Mouse (Mus musculus): ENCODE results near the gene Gps2. TPM values are rescaled to one million over a fixed set of nuclear protein-coding genes. Genes with fewer than 3 reads are reported as not detected.

The Gps2 gene
- polyA plus RNA-seq, 1 experiment from 2014 or later, result 55.2 TPM

DNA sequence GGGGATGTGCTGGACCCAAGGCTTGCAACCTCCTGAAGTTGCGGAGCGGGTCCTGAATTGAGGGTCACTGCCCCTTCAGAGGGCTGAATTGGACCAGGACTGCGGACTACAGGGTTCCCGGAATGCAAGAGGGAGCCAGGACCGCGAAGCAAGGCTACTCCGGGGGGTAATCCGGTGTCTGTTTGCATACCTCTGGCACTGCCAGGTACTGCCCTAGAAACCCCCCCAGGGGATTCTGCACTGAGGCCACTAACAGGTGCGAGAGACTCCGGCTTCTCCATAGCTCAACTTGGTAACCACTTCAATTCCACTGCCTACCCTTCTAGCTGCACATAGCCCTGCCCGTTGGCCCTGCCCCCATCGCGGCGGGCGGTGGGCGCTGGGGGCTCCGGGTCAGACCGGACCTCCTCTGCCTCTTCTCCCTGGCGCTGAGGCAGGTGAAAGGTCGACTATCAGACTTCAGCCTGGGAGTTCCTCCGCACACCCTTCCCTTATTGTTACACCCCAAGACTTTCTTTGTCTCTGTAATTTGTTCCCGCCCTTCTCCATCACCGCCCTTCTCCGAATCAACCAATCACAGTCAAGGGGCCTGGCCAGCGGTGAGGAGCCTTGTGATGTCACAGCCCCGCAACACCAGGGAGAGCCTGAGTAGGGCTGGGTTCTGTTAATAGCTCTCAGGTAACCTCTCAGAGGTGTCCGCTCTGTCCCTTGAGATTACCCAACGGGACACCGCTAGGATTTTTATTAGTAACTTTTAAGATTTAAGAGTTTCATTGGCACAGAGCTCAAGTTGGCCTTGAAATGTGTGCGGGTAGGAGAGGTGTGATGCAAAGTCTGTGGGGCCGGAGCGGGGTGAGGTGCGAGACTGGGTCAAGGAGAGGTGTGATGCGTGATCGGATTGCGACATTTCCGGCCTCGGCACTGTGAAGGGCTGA, 12.9 kb upstream of the Gps2 start, which contains the start of the genes 2810408A11Rik and Neurl4:
Gene 2810408A11Rik, minus strand, starts transcription at position 517 of the 935 bp plus-strand sequence.
Gene Neurl4, plus strand, starts transcription at position 602 of the 935 bp plus-strand sequence.
- peak within 1 kb of the TSS; percentile 92 for H3K4me3 ChIP-seq (ENCODE audit: low read length)
- H3K4me2 ChIP-seq (ENCODE audit: low read length), result peak within 1 kb of the TSS; percentile 88
- peak within 1 kb of the TSS; percentile 97 for H3K27ac ChIP-seq (ENCODE audit: low read depth, low read length)
- peaks cover 17% of the 10 kb centered on the region for H3K4me1 ChIP-seq (ENCODE audit: control insufficient read depth, insufficient read depth, low read depth, low read length)
- WGBS, result 0% methylated on average over 38 of the region's 38 CpGs
- no peaks in the 10 kb centered on the region for H3K9me3 ChIP-seq (ENCODE audit: control insufficient read depth, low read length)
- H3K36me3 ChIP-seq (ENCODE audit: control insufficient read depth, insufficient read depth, low read length), result peaks cover 10% of the 10 kb centered on the region
- H3K9ac ChIP-seq (ENCODE audit: low read depth, low read length), result peak within 1 kb of the TSS; percentile 94
- ATAC-seq, result peak; percentile 95
- H3K27me3 ChIP-seq (replicated peaks; ENCODE audit: control insufficient read depth, insufficient read depth, low read length), result no peaks in the 10 kb centered on the region

DNA sequence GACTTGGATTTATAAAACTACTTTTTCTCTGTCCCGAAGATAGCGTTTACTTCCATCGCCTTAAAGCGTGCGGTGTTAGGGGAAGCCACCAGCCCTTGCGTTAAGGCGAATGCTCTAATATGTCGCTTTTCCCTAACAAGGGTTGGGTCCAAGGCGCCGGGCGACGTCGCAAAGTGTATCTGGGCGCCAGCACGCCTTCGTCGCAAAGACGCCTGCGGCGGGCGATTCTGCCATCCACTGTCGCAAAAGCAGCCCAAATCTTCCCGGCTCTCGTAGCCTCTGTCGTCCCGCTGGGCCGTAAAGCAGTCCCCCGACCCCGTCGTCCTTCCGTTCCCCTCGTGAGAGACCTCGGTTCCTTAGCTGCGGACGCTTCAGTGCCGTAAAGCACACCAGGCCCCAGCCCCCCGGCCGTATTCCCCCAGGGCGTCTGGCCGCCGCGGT, 12.3 kb upstream of the Gps2 start:
- Histone ChIP-seq H3K9me3 (ENCODE audit: control insufficient read depth, low read length) (no peaks in the 10 kb centered on the region), H3K4me2 (ENCODE audit: low read length) (peak overlapping the region; percentile 88), H3K36me3 (ENCODE audit: control insufficient read depth, insufficient read depth, low read length) (peaks cover 17% of the 10 kb centered on the region), H3K27ac (ENCODE audit: low read depth, low read length) (peak overlapping the region; percentile 97), H3K27me3 (replicated peaks; ENCODE audit: control insufficient read depth, insufficient read depth, low read length) (no peaks in the 10 kb centered on the region), H3K9ac (ENCODE audit: low read depth, low read length) (peak overlapping the region; percentile 94), H3K4me1 (ENCODE audit: control insufficient read depth, insufficient read depth, low read depth, low read length) (peaks cover 17% of the 10 kb centered on the region), H3K4me3 (ENCODE audit: low read length) (peak overlapping the region; percentile 92)
- under 1% methylated on average over 42 of the region's 42 CpGs for WGBS
- ATAC-seq, result peak; percentile 79

DNA sequence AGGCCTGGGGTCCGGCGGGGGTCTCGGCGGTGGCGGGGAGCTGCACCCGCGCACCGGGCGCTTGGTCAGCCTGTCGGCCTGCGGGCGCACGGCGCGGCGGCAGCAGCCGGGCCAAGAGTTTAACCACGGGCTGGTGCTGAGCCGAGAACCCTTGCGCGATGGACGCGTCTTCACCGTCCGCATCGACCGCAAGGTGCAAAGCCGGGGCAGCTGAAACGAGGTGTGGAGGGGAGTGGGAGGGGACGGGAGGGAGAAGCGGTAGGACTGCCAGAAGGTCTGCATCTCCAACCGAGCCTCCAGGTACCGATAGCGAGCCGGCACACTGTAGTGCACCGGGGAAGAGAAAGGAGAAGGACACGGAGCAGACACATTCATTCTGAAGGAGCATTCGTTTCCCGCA, 11.7 kb upstream of the Gps2 start:
- H3K4me1 ChIP-seq (ENCODE audit: control insufficient read depth, insufficient read depth, low read depth, low read length), result peaks cover 17% of the 10 kb centered on the region
- peak overlapping the region; percentile 97 for H3K27ac ChIP-seq (ENCODE audit: low read depth, low read length)
- ATAC-seq, result no peak
- WGBS, result under 1% methylated on average over 32 of the region's 39 CpGs
- peaks cover 21% of the 10 kb centered on the region for H3K36me3 ChIP-seq (ENCODE audit: control insufficient read depth, insufficient read depth, low read length)
- no peaks in the 10 kb centered on the region for H3K9me3 ChIP-seq (ENCODE audit: control insufficient read depth, low read length)
- no peaks in the 10 kb centered on the region for H3K27me3 ChIP-seq (replicated peaks; ENCODE audit: control insufficient read depth, insufficient read depth, low read length)
- peak overlapping the region; percentile 92 for H3K4me3 ChIP-seq (ENCODE audit: low read length)
- peak overlapping the region; percentile 88 for H3K4me2 ChIP-seq (ENCODE audit: low read length)
- H3K9ac ChIP-seq (ENCODE audit: low read depth, low read length), result peak overlapping the region; percentile 94

DNA sequence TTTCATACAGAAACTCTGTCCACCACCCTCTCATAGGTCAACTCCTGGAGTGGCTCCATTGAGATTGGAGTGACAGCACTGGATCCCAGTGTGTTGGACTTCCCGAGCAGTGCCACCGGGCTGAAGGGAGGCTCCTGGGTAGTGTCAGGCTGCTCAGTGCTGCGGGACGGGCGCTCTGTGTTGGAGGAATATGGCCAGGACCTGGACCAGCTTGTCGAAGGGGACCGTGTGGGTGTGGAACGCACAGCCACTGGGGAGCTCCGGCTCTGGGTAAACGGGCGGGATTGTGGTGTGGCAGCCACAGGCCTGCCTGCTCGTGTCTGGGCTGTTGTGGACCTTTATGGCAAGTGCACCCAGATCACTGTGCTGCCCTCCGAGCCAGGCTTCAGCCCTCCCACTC, 10.7 kb upstream of the Gps2 start:
- Histone ChIP-seq H3K36me3 (ENCODE audit: control insufficient read depth, insufficient read depth, low read length) (peaks cover 31% of the 10 kb centered on the region), H3K9ac (ENCODE audit: low read depth, low read length) (peak overlapping the region; percentile 94), H3K4me2 (ENCODE audit: low read length) (peak overlapping the region; percentile 88), H3K27me3 (replicated peaks; ENCODE audit: control insufficient read depth, insufficient read depth, low read length) (no peaks in the 10 kb centered on the region), H3K27ac (ENCODE audit: low read depth, low read length) (no peak overlapping the region), H3K9me3 (ENCODE audit: control insufficient read depth, low read length) (no peaks in the 10 kb centered on the region), H3K4me1 (ENCODE audit: control insufficient read depth, insufficient read depth, low read depth, low read length) (peaks cover 17% of the 10 kb centered on the region), H3K4me3 (ENCODE audit: low read length) (no peak overlapping the region; the same call in 1 of the 2 replicates)
- ATAC-seq, result no peak
- WGBS, result 92% methylated on average over 13 of the region's 13 CpGs

DNA sequence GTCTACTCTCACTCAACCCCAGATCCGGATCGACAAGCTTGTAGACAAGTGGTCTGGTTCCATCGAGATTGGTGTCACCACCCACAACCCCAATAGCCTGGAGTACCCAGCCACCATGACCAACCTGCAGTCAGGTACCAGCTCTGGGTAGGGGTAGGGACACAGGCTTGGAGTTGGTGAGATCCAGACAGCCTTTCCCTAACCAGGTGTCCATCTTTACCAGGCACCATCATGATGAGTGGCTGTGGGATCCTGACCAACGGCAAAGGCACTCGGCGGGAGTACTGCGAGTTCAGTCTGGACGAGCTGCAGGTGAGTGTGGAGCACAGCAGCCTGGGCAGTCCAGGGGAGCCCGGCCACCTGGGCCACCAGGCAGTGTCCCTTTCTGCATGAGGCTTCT, 9.4 kb upstream of the Gps2 start:
- ATAC-seq, result no peak
- no peaks in the 10 kb centered on the region for H3K27me3 ChIP-seq (replicated peaks; ENCODE audit: control insufficient read depth, insufficient read depth, low read length)
- WGBS, result 97% methylated on average over 9 of the region's 9 CpGs
- peaks cover 44% of the 10 kb centered on the region for H3K36me3 ChIP-seq (ENCODE audit: control insufficient read depth, insufficient read depth, low read length)
- H3K4me2 ChIP-seq (ENCODE audit: low read length), result no peak overlapping the region
- no peak overlapping the region for H3K27ac ChIP-seq (ENCODE audit: low read depth, low read length)
- H3K4me1 ChIP-seq (ENCODE audit: control insufficient read depth, insufficient read depth, low read depth, low read length), result peaks cover 16% of the 10 kb centered on the region
- no peak overlapping the region for H3K9ac ChIP-seq (ENCODE audit: low read depth, low read length)
- H3K4me3 ChIP-seq (ENCODE audit: low read length), result no peak overlapping the region
- H3K9me3 ChIP-seq (ENCODE audit: control insufficient read depth, low read length), result no peaks in the 10 kb centered on the region

DNA sequence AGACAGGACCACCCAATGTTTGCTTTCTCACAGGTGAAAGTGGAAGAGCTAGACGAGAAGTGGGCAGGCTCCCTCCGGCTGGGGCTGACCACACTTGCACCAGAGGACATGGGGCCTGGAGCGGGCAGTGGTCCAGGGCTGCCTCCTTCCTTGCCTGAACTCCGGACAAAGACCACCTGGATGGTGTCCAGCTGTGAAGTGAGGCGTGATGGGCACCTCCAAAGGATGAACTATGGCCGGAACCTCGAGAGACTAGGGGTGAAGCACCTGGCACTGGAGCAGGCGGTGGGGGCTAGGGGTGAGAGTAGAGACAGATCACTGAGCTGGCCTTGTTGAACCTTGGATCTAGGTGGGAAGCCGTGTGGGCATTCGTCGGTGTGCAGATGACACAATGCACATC, 5.0 kb upstream of the Gps2 start:
- ATAC-seq, result no peak
- peaks cover 79% of the 10 kb centered on the region for H3K36me3 ChIP-seq (ENCODE audit: control insufficient read depth, insufficient read depth, low read length)
- WGBS, result 95% methylated on average over 11 of the region's 11 CpGs
- no peaks in the 10 kb centered on the region for H3K27me3 ChIP-seq (replicated peaks; ENCODE audit: control insufficient read depth, insufficient read depth, low read length)
- no peak overlapping the region for H3K9ac ChIP-seq (ENCODE audit: low read depth, low read length)
- H3K27ac ChIP-seq (ENCODE audit: low read depth, low read length), result no peak overlapping the region
- H3K9me3 ChIP-seq (ENCODE audit: control insufficient read depth, low read length), result no peaks in the 10 kb centered on the region
- no peak overlapping the region for H3K4me2 ChIP-seq (ENCODE audit: low read length)
- peaks cover 5% of the 10 kb centered on the region for H3K4me1 ChIP-seq (ENCODE audit: control insufficient read depth, insufficient read depth, low read depth, low read length)
- H3K4me3 ChIP-seq (ENCODE audit: low read length), result no peak overlapping the region

DNA sequence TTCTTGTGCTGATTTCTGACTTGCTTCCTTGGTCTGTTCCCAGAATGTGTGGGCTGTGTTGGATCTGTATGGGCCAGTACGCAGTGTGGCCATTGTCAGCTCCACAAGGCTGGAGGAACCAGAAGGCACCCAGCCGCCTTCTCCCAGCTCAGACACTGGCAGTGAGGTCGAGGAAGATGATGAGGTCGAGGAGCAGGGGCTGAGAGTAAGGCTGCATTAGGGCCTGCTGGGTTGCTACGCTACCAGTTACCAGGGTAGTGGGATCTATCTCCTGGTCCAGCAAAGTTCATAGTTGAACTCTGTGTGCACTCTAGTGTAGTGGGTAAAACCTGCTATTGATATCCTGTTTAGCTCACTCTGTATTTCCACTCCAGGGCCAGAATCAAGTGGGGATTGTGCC, 4.5 kb upstream of the Gps2 start:
- Histone ChIP-seq H3K4me1 (ENCODE audit: control insufficient read depth, insufficient read depth, low read depth, low read length) (peaks cover 5% of the 10 kb centered on the region), H3K9me3 (ENCODE audit: control insufficient read depth, low read length) (no peaks in the 10 kb centered on the region), H3K27me3 (replicated peaks; ENCODE audit: control insufficient read depth, insufficient read depth, low read length) (no peaks in the 10 kb centered on the region), H3K4me2 (ENCODE audit: low read length) (no peak overlapping the region), H3K36me3 (ENCODE audit: control insufficient read depth, insufficient read depth, low read length) (peaks cover 75% of the 10 kb centered on the region), H3K4me3 (ENCODE audit: low read length) (no peak overlapping the region), H3K9ac (ENCODE audit: low read depth, low read length) (no peak overlapping the region), H3K27ac (ENCODE audit: low read depth, low read length) (no peak overlapping the region)
- ATAC-seq, result no peak
- 90% methylated on average over 5 of the region's 5 CpGs for WGBS

DNA sequence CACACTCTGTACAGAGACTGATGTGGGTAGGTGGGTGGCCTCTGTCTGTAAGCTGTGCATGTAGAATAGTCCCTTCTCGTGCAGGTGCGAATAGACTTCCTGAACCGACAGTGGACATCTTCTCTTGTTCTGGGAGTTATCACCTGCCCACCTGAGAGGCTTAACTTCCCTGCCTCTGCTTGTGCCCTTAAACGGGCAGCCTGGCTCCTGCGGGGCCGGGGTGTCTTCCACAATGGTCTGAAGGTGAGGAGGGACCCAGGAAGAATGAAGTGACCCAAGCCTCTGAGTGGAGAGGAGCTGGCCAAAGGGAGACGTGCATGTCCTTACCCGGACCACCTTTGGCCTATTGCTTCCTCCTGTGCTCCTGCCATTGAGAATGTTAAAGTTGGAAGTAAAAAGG, 3.5 kb upstream of the Gps2 start:
- 94% methylated on average over 8 of the region's 8 CpGs for WGBS
- Histone ChIP-seq H3K4me2 (ENCODE audit: low read length) (no peak overlapping the region), H3K9ac (ENCODE audit: low read depth, low read length) (no peak overlapping the region), H3K4me3 (ENCODE audit: low read length) (no peak overlapping the region), H3K4me1 (ENCODE audit: control insufficient read depth, insufficient read depth, low read depth, low read length) (peaks cover 15% of the 10 kb centered on the region), H3K27me3 (replicated peaks; ENCODE audit: control insufficient read depth, insufficient read depth, low read length) (no peaks in the 10 kb centered on the region), H3K9me3 (ENCODE audit: control insufficient read depth, low read length) (no peaks in the 10 kb centered on the region), H3K36me3 (ENCODE audit: control insufficient read depth, insufficient read depth, low read length) (peaks cover 69% of the 10 kb centered on the region), H3K27ac (ENCODE audit: low read depth, low read length) (no peak overlapping the region)
- ATAC-seq, result no peak

DNA sequence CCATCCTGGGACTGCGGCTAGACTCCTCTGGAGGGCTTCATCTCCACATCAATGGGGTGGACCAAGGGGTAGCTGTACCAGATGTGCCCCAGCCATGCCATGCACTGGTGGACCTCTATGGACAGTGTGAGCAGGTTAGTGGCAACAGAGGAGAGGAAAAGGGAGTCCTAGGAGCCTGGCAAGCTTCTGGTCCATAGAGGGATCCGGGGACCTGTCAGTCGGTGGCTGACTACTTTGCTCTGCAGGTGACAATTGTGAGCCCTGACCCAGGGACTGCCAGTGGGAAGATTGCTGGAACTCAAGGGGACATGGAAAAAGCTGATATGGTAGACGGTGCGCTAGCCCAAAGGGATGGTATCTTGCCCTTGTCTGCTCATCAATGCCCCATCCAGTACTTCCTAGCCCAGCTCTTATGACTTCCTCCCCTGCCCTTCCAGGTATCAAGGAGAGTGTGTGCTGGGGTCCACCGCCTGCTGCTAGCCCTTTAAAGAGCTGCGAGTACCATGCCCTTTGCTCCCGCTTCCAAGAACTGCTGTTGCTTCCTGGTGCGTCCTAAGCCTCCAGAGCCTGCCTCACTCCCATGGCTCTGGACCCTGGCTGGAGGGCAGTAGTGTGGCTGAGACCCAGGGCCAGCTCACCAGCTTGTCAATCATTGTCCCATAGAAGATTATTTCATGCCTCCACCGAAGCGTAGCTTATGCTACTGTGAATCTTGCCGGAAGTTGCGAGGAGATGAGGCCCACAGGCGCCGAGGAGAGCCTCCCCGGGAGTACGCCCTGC, 2.7 kb upstream of the Gps2 start:
- no peak for ATAC-seq

More for the DNA sequence above, 2.7 kb upstream of the Gps2 start:
- Histone ChIP-seq H3K36me3 (ENCODE audit: control insufficient read depth, insufficient read depth, low read length) (peaks cover 72% of the 10 kb centered on the region), H3K4me3 (ENCODE audit: low read length) (no peak overlapping the region), H3K9me3 (ENCODE audit: control insufficient read depth, low read length) (no peaks in the 10 kb centered on the region), H3K27ac (ENCODE audit: low read depth, low read length) (no peak overlapping the region), H3K4me2 (ENCODE audit: low read length) (no peak overlapping the region), H3K9ac (ENCODE audit: low read depth, low read length) (no peak overlapping the region), H3K4me1 (ENCODE audit: control insufficient read depth, insufficient read depth, low read depth, low read length) (peaks cover 23% of the 10 kb centered on the region), H3K27me3 (replicated peaks; ENCODE audit: control insufficient read depth, insufficient read depth, low read length) (no peaks in the 10 kb centered on the region)
- WGBS, result 94% methylated on average over 17 of the region's 17 CpGs

All from hindbrain, embryonic 16.5 days (tissue).